Mouse (Mus musculus) midbrain, postnatal 0 days (tissue): ENCODE measurements around the gene Pdap1. TPM values are rescaled to one million over a fixed set of nuclear protein-coding genes. Genes with fewer than 3 reads are reported as not detected.
"Not testable (repeated sequence)": the region's sequence is repeated elsewhere in the genome, so short reads cannot be mapped to it uniquely, and the experiment has no call there.

Experiments
- ATAC-seq: fragments of 200-750 bp; cut with Nextera tagmentation; 2 replicates; pipeline ENCODE4 v1.8.0; 2017; ENCODE audit warnings: moderate number of reproducible peaks, mild to moderate bottlenecking, moderate TSS enrichment, moderate library complexity; ENCODE audit not compliant: low FRiP score
- DNase-seq: peaks from one replicate; pipeline ENCODE4 v3.0.0-alpha.2; 2015; ENCODE audit warnings: low spot score
- H3K27ac ChIP-seq: fragments of 300-500 bp; sonication (generic); 2 replicates; pipeline ENCODE4 v1.5.1; 2014; ENCODE audit warnings: low read depth, mild to moderate bottlenecking, low read length, mixed read lengths
- H3K27me3 ChIP-seq: fragments of 300-500 bp; sonication (generic); 2 replicates; pipeline ENCODE4 v1.6.1; 2014; ENCODE audit warnings: low read length, control low read depth, mixed read lengths; ENCODE audit not compliant: insufficient read depth
- H3K36me3 ChIP-seq: fragments of 300-500 bp; sonication (generic); 2 replicates; pipeline ENCODE4 v1.6.1; 2014; ENCODE audit warnings: low read length, control low read depth, mixed read lengths; ENCODE audit not compliant: insufficient read depth
- H3K4me1 ChIP-seq: fragments of 300-500 bp; sonication (generic); 2 replicates; pipeline ENCODE4 v1.6.1; 2014; ENCODE audit warnings: mild to moderate bottlenecking, control low read depth, antibody characterized with exemption, low read length, mixed read lengths; ENCODE audit not compliant: insufficient read depth
- H3K4me2 ChIP-seq: fragments of 300-500 bp; sonication (generic); 2 replicates; pipeline ENCODE4 v1.6.1; 2014; ENCODE audit warnings: low read depth, mild to moderate bottlenecking, low read length, mixed read lengths; ENCODE audit not compliant: poor library complexity, severe bottlenecking
- H3K4me3 ChIP-seq: fragments of 300-500 bp; sonication (generic); 2 replicates; pipeline ENCODE4 v1.5.1; 2014; ENCODE audit warnings: low read depth, mild to moderate bottlenecking, low read length, moderate library complexity
- H3K9ac ChIP-seq: fragments of 300-500 bp; sonication (generic); replicated peaks from 2 replicates; pipeline ENCODE4 v1.6.1; 2014; ENCODE audit warnings: mild to moderate bottlenecking, low read length, moderate library complexity, mixed read lengths; ENCODE audit not compliant: poor library complexity, severe bottlenecking
- H3K9me3 ChIP-seq: fragments of 300-500 bp; sonication (generic); 2 replicates; pipeline ENCODE4 v1.6.1; 2016; ENCODE audit warnings: low read length, control low read depth
- CTCF ChIP-seq: IDR thresholded peaks from 2 replicates; pipeline ENCODE4 v1.5.1; 2016; ENCODE audit warnings: antibody characterized with exemption, mild to moderate bottlenecking
- WGBS: fragments of 180-500 bp; shearing (Covaris S2); extraction: QIAGEN DNeasy Blood & Tissue Kit; methylation state at CpG from one replicate; pipeline ENCODE4 v1.1.7; 2014; 5-methylcytosine and 5-hydroxymethylcytosine counted together
- polyA plus RNA-seq: library from polyadenylated mRNA; unstranded; fragments of >200 nt; fragmentation: Nextera tagmentation; extraction: Ambion mirVana; gene quantifications from 2 replicates; pipeline ENCODE4 v1.2.1, GENCODE M21; 2015
- total RNA-seq: library from RNA; depleted of rRNA; stranded (reverse); fragments of >200 nt; gene quantifications from 2 replicates; pipeline ENCODE4 v1.2.3, GENCODE M21; 2014; rRNA removed

The Pdap1 gene
- total and polyA plus RNA-seq, 2 experiments from 2014 or later, result 47.7 to 141 TPM

DNA sequence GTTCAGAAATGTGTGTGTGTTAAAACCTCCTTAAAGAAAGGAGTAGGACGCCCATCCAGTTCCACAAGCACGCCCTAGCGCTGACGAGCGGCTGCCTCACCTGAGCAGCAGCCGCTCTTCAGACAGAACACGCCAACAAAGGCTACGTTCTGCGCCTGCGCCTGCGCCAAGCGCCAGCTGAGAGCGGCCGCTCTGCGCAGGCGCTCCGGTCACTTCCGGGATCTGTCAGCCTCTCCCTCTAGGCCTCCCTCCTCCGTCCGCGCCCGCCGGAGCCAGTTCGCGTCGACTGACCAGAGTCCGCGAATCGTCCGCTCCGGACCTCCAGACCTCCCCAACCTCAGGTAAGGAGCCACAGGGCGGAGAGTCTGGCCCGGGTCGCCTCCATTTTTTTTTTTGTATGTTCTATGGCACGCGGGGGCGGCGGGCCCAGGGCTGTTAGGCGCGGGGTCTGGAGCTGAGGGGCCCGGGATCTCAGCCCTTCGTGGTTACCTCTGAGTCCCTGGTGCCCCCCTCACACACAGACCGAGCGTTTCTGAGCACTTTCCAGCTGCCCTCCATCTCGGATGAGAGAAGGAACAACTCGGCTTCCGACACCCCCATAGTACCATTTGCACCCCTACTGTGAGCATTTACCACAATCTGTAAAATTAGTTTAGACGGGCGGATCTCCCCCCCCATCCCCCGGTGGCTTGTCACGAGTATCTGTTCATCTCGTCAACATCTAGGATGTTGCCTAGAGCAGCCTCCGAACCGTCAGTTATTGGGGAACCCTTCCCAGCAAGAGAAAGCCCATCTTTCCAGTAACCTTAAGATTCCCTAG lies 56.2 kb downstream of the Pdap1 start, which contains the start of the genes Arpc1a and Kpna7:
Gene Arpc1a, plus strand, starts transcription at position 199 of the 820 bp plus-strand sequence.
Gene Kpna7, minus strand, starts transcription at position 399 of the 820 bp plus-strand sequence.
- peak within 1 kb of the TSS; percentile 89 for H3K9ac ChIP-seq
- H3K27me3 ChIP-seq, result no peaks in the 10 kb centered on the region
- H3K4me3 ChIP-seq, result peak within 1 kb of the TSS; percentile 93
- H3K36me3 ChIP-seq, result no peaks in the 10 kb centered on the region
- H3K4me2 ChIP-seq, result peak within 1 kb of the TSS; percentile 91
- H3K4me1 ChIP-seq, result peaks cover 7% of the 10 kb centered on the region; the same call in 1 of the 2 replicates
- TF ChIP-seq CTCF, result no peak
- peak; percentile 97 for DNase-seq
- peak; percentile 94 for ATAC-seq
- WGBS, result under 1% methylated on average over 54 of the region's 54 CpGs
- peak within 1 kb of the TSS; percentile 73 for H3K27ac ChIP-seq
- H3K9me3 ChIP-seq, result no peaks in the 10 kb centered on the region

DNA sequence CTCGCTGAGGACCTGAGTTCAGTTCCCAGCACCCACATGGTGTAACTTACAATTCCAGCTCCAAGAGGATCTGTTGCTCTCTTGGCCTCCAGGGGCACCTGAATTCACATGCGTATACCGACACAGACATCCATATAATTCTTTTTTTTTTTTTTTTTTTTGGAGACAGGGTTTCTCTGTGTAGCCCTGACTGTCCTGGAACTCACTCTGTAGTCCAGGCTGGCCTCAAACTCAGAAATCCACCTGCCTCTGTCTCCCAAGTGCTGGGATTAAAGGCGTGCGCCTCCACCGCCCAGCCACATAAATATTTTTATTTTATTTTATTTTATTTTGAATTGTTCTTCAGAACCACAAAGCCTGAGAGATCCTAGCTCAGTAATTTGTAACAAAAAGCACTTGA lies 56.8 kb downstream of the Pdap1 start:
- not testable (repeated sequence) for DNase-seq, H3K4me1 ChIP-seq, H3K9me3 ChIP-seq, H3K27me3 ChIP-seq, H3K36me3 ChIP-seq
- Histone ChIP-seq H3K27ac (peak overlapping the region; percentile 73), H3K9ac (peak overlapping the region; percentile 89), H3K4me2 (peak overlapping the region; percentile 91), H3K4me3 (peak overlapping the region; percentile 93)
- 43% methylated on average over 6 of the region's 6 CpGs for WGBS
- peak; percentile 33 for ATAC-seq

DNA sequence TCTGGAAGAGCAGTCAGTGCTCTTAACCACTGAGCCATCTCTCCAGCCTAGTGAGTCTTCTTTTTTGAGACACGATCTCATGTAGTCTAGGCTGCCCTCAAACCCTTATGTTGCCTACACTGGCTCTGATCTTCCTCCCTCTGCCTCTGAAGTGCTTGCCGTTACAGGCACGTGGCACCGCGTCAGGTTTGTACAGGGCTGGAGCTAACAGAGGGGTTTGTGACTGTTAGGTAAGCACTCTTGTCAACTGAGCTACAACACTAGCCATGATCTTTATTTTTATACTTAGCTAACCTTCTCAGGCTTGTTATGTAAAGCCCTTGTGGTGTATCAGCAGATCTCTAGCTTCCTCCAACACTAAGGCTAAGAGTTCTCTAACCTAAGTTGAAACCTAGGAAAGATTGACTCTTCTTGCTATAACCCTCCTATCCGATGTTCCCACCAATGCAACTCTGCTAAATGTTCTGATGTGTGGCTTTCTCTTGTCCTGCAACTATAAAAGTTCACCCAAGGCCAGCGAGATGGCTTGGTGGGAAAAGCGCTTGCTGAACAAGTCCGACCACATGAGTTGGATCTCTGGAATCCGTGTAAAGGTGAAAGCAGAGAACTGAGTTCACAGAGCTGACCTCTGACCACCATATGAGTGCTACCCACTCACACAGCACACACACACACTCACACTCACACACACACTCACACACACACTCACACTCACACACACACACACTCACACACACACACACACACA lies 58.0 kb downstream of the Pdap1 start:
- Histone ChIP-seq H3K9ac (no peak overlapping the region), H3K4me1 (peaks cover 7% of the 10 kb centered on the region; the same call in 1 of the 2 replicates), H3K27me3 (no peaks in the 10 kb centered on the region), H3K9me3 (no peaks in the 10 kb centered on the region), H3K4me3 (no peak overlapping the region), H3K4me2 (no peak overlapping the region), H3K36me3 (no peaks in the 10 kb centered on the region), H3K27ac (no peak overlapping the region)
- DNase-seq (no peak), ATAC-seq (no peak)
- WGBS, result 97% methylated on average over 10 of the region's 10 CpGs
- TF ChIP-seq CTCF, result no peak

Other genes starting within 250 kb of the Pdap1 start
- gene Smurf1, start 174.4 kb downstream of the Pdap1 start, total RNA-seq, result 63.0 and 71.1 TPM in 2 replicates
- 24.6 and 28.0 TPM in 2 replicates for gene Smurf1, start 174.4 kb downstream of the Pdap1 start, polyA plus RNA-seq
- gene Gm4871, start 107.5 kb downstream of the Pdap1 start, total RNA-seq, result not detected in 2 replicates
- not detected in 2 replicates for gene Gm4871, start 107.5 kb downstream of the Pdap1 start, polyA plus RNA-seq
- not detected in 2 replicates for gene 1700018F24Rik, start 97.2 kb downstream of the Pdap1 start, total RNA-seq
- not detected in 2 replicates for gene 1700018F24Rik, start 97.2 kb downstream of the Pdap1 start, polyA plus RNA-seq
- gene Arpc1a, start 56.4 kb downstream of the Pdap1 start, total RNA-seq, result 148 and 151 TPM in 2 replicates
- 238 and 244 TPM in 2 replicates for gene Arpc1a, start 56.4 kb downstream of the Pdap1 start, polyA plus RNA-seq
- gene Kpna7, start 56.2 kb downstream of the Pdap1 start, total RNA-seq, result not detected in 2 replicates
- gene Kpna7, start 56.2 kb downstream of the Pdap1 start, polyA plus RNA-seq, result not detected in 2 replicates
- 32.4 TPM in 2 replicates for gene Arpc1b, start 26.0 kb downstream of the Pdap1 start, total RNA-seq
- 53.7 and 56.0 TPM in 2 replicates for gene Arpc1b, start 26.0 kb downstream of the Pdap1 start, polyA plus RNA-seq
- 80.7 and 98.1 TPM in 2 replicates for gene Bud31, start 124 bp upstream of the Pdap1 start, total RNA-seq
- gene Bud31, start 124 bp upstream of the Pdap1 start, polyA plus RNA-seq, result 151 and 158 TPM in 2 replicates
- 27.9 and 28.5 TPM in 2 replicates for gene Ptcd1, start 26.9 kb upstream of the Pdap1 start, total RNA-seq
- gene Ptcd1, start 26.9 kb upstream of the Pdap1 start, polyA plus RNA-seq, result 20.3 and 20.6 TPM in 2 replicates
- 44.4 and 47.3 TPM in 2 replicates for gene Cpsf4, start 27.0 kb upstream of the Pdap1 start, total RNA-seq
- 40.1 and 40.7 TPM in 2 replicates for gene Cpsf4, start 27.0 kb upstream of the Pdap1 start, polyA plus RNA-seq
- 123 and 139 TPM in 2 replicates for gene Atp5j2, start 51.8 kb upstream of the Pdap1 start, total RNA-seq
- 634 and 667 TPM in 2 replicates for gene Atp5j2, start 51.8 kb upstream of the Pdap1 start, polyA plus RNA-seq
- gene Zkscan14, start 61.6 kb upstream of the Pdap1 start, total RNA-seq, result 6.6 and 11.1 TPM in 2 replicates
- 9.9 and 11.1 TPM in 2 replicates for gene Zkscan14, start 61.6 kb upstream of the Pdap1 start, polyA plus RNA-seq
- gene Zkscan5, start 64.3 kb upstream of the Pdap1 start, total RNA-seq, result 17.7 and 19.4 TPM in 2 replicates
- gene Zkscan5, start 64.3 kb upstream of the Pdap1 start, polyA plus RNA-seq, result 12.8 and 13.3 TPM in 2 replicates
- gene Zfp655, start 91.5 kb upstream of the Pdap1 start, total RNA-seq, result 24.0 and 36.9 TPM in 2 replicates
- gene Zfp655, start 91.5 kb upstream of the Pdap1 start, polyA plus RNA-seq, result 23.1 and 25.6 TPM in 2 replicates
- 18.5 and 24.6 TPM in 2 replicates for gene Zscan25, start 140.3 kb upstream of the Pdap1 start, total RNA-seq
- 0.83 and 0.93 TPM in 2 replicates for gene Zscan25, start 140.3 kb upstream of the Pdap1 start, polyA plus RNA-seq
- not detected in 2 replicates for gene Cyp3a57, start 205.0 kb upstream of the Pdap1 start, total RNA-seq
- not detected in 2 replicates for gene Cyp3a57, start 205.0 kb upstream of the Pdap1 start, polyA plus RNA-seq